Mouse (Mus musculus) lung, embryonic 14.5 days (tissue): ENCODE measurements around the gene Mgat4d. TPM values are rescaled to one million over a fixed set of nuclear protein-coding genes. Genes with fewer than 3 reads are reported as not detected.
A peak's percentile ranks its signal among the peaks of the same experiment; 100 is the strongest.

ENCODE experiments used
- ATAC-seq: fragments of 200-750 bp; cut with Nextera tagmentation; 2 replicates; pipeline ENCODE4 v1.8.0; 2017; ENCODE audit warnings: mild to moderate bottlenecking, moderate TSS enrichment, moderate library complexity; ENCODE audit not compliant: insufficient read depth
- DNase-seq: peaks from one replicate; pipeline ENCODE4 v3.0.0-alpha.2; 2015
- H3K27ac ChIP-seq: fragments of 300-500 bp; sonication (generic); 2 replicates; pipeline ENCODE4 v1.5.1; 2014; ENCODE audit warnings: low read depth, mild to moderate bottlenecking, moderate library complexity
- H3K27me3 ChIP-seq: fragments of 300-500 bp; sonication (generic); 2 replicates; pipeline ENCODE4 v1.6.1; 2014; ENCODE audit warnings: low read length, control low read depth; ENCODE audit not compliant: insufficient read depth
- H3K36me3 ChIP-seq: fragments of 300-500 bp; sonication (generic); 2 replicates; pipeline ENCODE4 v1.6.1; 2014; ENCODE audit warnings: control low read depth; ENCODE audit not compliant: insufficient read depth
- H3K4me1 ChIP-seq: fragments of 300-500 bp; sonication (generic); 2 replicates; pipeline ENCODE4 v1.6.1; 2014; ENCODE audit warnings: antibody characterized with exemption, control low read depth; ENCODE audit not compliant: insufficient read depth
- H3K4me2 ChIP-seq: fragments of 300-500 bp; sonication (generic); 2 replicates; pipeline ENCODE4 v1.6.1; 2014; ENCODE audit warnings: mild to moderate bottlenecking
- H3K4me3 ChIP-seq: fragments of 300-500 bp; sonication (generic); 2 replicates; pipeline ENCODE4 v1.5.1; 2014; ENCODE audit warnings: low read depth, low read length
- H3K9ac ChIP-seq: fragments of 300-500 bp; sonication (generic); 2 replicates; pipeline ENCODE4 v1.6.1; 2014
- H3K9me3 ChIP-seq: fragments of 300-500 bp; sonication (generic); 2 replicates; pipeline ENCODE4 v1.6.1; 2016; ENCODE audit warnings: low read depth, low read length, control low read depth
- CTCF ChIP-seq: IDR thresholded peaks from 2 replicates; pipeline ENCODE4 v1.5.1; 2016; ENCODE audit warnings: antibody characterized with exemption, low read depth
- WGBS: fragments of 180-500 bp; shearing (Covaris S2); extraction: QIAGEN DNeasy Blood & Tissue Kit; methylation state at CpG from one replicate; pipeline ENCODE4 v1.1.7; 2014; 5-methylcytosine and 5-hydroxymethylcytosine counted together
- polyA plus RNA-seq: library from polyadenylated mRNA; unstranded; fragments of >200 nt; fragmentation: Nextera tagmentation; extraction: Ambion mirVana; gene quantifications from 2 replicates; pipeline ENCODE4 v1.2.1, GENCODE M21; 2014

The Mgat4d gene
- polyA plus RNA-seq, 1 experiment from 2014 or later: not detected

DNA sequence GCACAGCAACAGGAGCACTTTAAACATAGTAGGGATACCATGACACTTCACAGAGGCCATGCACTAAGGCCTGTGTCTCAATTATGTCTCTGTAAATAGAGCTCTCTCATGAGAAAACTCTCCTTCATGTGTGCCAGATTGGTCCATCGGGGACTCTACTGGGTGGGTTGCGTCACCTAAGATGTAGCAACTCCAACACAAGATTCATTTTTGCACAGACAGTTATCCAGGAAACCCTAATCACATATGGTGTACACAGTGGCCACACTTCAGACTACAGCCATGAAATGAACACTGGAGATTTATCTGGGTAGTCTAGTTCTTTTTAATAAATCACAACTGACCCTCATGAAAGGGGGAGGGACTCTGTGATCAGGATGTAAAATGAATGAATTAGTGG is 3.0 kb downstream of the Mgat4d start:
- ATAC-seq (no peak), DNase-seq (no peak)
- no peaks in the 10 kb centered on the region for H3K36me3 ChIP-seq
- H3K9me3 ChIP-seq: no peaks in the 10 kb centered on the region
- H3K27me3 ChIP-seq: no peaks in the 10 kb centered on the region
- no peak overlapping the region for H3K4me2 ChIP-seq
- no peak for TF ChIP-seq CTCF
- no peak overlapping the region for H3K27ac ChIP-seq
- 79% methylated on average over 2 of the region's 2 CpGs for WGBS
- no peaks in the 10 kb centered on the region for H3K4me1 ChIP-seq
- no peak overlapping the region for H3K4me3 ChIP-seq
- no peak overlapping the region for H3K9ac ChIP-seq

DNA sequence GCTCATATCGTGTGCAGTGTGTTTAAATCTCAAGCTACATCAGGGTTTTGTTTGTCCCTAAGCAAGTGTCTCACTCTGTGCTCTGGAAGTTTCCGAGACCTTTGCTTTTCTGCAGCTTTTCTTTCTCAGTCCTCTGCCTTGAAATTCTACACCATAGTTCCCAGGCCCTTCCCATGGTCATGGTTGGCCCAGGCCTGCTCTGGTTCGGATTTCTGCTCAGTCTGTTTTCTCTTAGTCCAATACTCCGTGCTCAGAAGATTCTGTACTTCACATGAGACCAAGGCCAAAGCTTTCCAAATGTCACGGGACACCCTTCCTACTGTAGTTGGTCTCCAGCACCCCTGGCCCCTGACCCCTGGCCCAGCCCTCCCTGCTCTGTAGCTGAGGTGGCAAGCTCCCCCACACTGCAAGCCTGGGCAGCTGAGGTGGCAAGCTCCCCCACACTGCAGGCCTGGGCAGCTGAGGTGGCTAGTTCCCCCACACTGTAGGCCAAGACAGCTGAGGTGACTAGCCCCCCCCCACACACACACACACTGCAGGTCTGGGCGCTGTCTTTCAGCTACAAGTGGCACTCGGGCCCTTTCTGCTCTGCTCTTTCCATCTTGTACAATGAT is 15.0 kb downstream of the Mgat4d start:
- ATAC-seq (no peak), DNase-seq (no peak)
- H3K27ac ChIP-seq: no peak overlapping the region
- H3K4me2 ChIP-seq: no peak overlapping the region
- H3K9me3 ChIP-seq: no peaks in the 10 kb centered on the region
- no peaks in the 10 kb centered on the region for H3K27me3 ChIP-seq
- no peaks in the 10 kb centered on the region for H3K4me1 ChIP-seq
- no peaks in the 10 kb centered on the region for H3K36me3 ChIP-seq
- no peak overlapping the region for H3K9ac ChIP-seq
- 46% methylated on average over 7 of the region's 7 CpGs for WGBS
- TF ChIP-seq CTCF: no peak
- H3K4me3 ChIP-seq: no peak overlapping the region

DNA sequence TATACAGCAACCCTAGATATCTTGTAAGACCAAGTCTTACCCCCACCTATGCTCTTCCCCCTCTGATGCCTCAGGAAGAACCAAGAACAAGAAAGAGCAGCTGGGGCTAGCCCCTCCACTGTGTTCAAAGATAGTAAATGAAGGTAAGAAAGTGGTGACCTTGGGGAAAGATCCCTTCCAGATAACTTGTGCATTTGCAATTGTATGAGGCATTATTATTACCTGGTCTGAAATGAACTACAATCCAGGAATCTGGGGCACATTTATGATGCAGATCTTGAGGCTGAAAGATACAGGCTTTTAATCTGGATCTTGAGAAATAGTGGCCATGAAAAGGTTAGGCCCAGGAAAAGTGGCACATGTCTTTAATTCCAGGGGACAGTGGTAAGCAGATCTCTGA is 29.0 kb downstream of the Mgat4d start:
- ATAC-seq (no peak), DNase-seq (no peak)
- no peak overlapping the region for H3K4me3 ChIP-seq
- H3K9me3 ChIP-seq: no peaks in the 10 kb centered on the region
- no peaks in the 10 kb centered on the region for H3K36me3 ChIP-seq
- no peak overlapping the region for H3K4me2 ChIP-seq
- H3K9ac ChIP-seq: no peak overlapping the region
- no peak overlapping the region for H3K27ac ChIP-seq
- TF ChIP-seq CTCF: no peak
- H3K4me1 ChIP-seq: no peaks in the 10 kb centered on the region
- no peaks in the 10 kb centered on the region for H3K27me3 ChIP-seq

DNA sequence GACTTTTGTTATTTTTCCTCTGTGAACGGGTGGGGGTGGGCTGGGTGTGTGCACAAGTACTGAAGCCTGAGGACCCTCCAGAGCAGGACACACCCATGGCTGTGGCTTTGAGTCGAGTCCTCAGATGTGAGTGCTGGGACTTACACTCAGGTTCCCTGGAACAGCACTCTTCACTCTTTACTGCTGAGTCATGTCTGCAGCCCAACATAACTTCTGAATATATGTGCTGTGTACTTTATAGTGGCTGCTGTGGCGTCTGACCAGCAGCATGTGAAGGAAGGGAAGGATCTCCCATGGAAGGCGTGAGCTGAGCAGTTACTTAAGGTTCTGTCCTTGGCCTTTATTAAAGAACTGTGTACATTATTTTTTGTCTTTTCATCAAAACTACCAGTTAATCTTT is 31.9 kb downstream of the Mgat4d start:
- 46% methylated on average over 4 of the region's 4 CpGs for WGBS
- Histone ChIP-seq H3K4me2 (no peak overlapping the region), H3K4me3 (no peak overlapping the region), H3K27me3 (no peaks in the 10 kb centered on the region), H3K4me1 (no peaks in the 10 kb centered on the region), H3K27ac (no peak overlapping the region), H3K36me3 (no peaks in the 10 kb centered on the region), H3K9ac (no peak overlapping the region), H3K9me3 (no peaks in the 10 kb centered on the region)
- no peak for TF ChIP-seq CTCF
- no peak for ATAC-seq
- DNase-seq: no peak

DNA sequence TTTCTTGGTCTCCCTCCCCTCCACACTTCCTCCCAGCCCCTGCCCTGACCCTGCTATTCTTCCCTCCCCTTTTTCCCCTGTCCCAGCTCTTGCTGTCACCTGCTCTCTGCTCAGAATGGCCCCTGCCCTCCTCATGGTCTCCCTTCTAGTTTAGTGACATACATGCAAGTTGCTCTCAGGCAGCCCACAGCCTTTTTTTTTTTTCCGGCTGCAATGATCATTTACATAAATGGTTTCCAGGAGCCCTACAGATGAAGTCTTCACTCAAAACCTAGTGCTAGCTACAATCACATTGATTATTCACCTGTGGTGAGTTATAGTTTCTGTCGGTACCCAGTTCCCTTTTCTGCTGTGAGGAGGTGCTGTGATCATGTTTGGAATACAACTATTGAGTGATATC is 32.7 kb downstream of the Mgat4d start:
- Histone ChIP-seq H3K4me2 (no peak overlapping the region), H3K4me1 (no peaks in the 10 kb centered on the region), H3K4me3 (no peak overlapping the region), H3K9ac (no peak overlapping the region), H3K36me3 (no peaks in the 10 kb centered on the region), H3K27me3 (no peaks in the 10 kb centered on the region), H3K9me3 (no peaks in the 10 kb centered on the region), H3K27ac (no peak overlapping the region)
- no peak for TF ChIP-seq CTCF
- no peak for ATAC-seq
- 74% methylated on average over 2 of the region's 2 CpGs for WGBS
- DNase-seq: no peak

DNA sequence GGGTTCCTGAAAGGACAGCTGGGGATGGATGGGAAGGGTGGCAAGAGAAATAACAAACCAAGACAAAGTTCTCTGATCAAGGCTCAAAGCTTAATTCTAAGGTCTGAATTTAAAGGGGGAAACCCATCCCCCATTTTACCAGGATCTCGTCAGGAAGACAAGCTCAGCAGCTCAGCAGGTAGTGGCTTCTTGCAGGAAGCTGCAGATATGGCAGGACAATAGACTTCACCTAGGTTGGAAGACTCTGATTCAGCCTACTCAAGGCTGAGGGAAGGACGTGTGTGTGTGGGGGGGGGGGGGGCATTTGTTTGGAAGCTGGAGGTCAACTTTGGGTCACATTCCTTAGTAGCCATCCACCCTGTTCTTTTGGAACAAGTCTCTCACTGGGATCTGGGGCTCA is 34.6 kb downstream of the Mgat4d start:
- H3K27ac ChIP-seq: no peak overlapping the region
- H3K4me2 ChIP-seq: no peak overlapping the region
- no peak for ATAC-seq
- H3K4me1 ChIP-seq: no peaks in the 10 kb centered on the region
- no peak overlapping the region for H3K4me3 ChIP-seq
- no peaks in the 10 kb centered on the region for H3K9me3 ChIP-seq
- no peaks in the 10 kb centered on the region for H3K27me3 ChIP-seq
- H3K9ac ChIP-seq: no peak overlapping the region
- 18% methylated on average over 2 of the region's 2 CpGs for WGBS
- no peak for TF ChIP-seq CTCF
- H3K36me3 ChIP-seq: no peaks in the 10 kb centered on the region
- DNase-seq: no peak

DNA sequence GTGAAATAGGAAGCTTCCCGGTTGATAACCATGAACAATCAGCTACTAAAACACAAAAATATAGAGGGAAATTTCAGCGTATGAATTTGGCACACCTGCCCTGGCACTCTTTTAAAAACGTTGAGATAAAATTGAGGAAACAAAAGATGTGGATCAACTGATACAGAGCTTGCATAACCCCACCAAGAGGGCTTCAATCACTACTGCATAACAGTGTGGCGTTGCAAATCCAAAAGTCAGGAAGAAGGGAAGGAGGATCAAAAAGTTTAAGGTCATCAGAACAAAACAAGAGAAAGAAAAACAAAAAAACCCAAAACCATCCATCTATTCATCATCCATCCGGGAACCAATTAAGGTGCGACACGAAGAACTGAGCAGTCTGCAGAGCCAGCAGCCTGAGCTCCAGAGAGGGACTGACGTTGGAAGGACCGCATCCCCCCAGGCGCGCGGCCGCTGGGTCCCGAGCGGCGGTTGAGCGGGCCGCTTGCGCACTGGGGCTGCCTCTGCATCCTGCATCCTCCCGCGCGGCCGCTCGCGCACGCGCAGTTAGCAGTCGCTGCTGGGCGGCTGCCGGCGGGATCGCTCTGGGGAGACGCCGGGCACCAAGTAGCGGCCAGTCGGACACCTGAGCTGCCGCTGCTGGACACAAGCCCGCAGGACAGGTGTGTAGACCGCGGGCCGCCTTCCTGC is 41.2 kb downstream of the Mgat4d start, which contains the start of gene Clgn:
Gene Clgn (plus strand): TSS at position 552 of the 690 bp plus-strand sequence.
- peaks cover 29% of the 10 kb centered on the region for H3K27me3 ChIP-seq
- no peak for TF ChIP-seq CTCF
- H3K4me1 ChIP-seq: no peaks in the 10 kb centered on the region
- H3K9me3 ChIP-seq: no peaks in the 10 kb centered on the region
- 4% methylated on average over 41 of the region's 41 CpGs for WGBS
- peak within 1 kb of the TSS; percentile 71 for H3K4me2 ChIP-seq
- H3K27ac ChIP-seq: no peak within 1 kb of the TSS
- DNase-seq (peak; percentile 86), ATAC-seq (peak; percentile 81)
- H3K9ac ChIP-seq: peak within 1 kb of the TSS; percentile 29; the same call in 1 of the 2 replicates
- no peaks in the 10 kb centered on the region for H3K36me3 ChIP-seq
- H3K4me3 ChIP-seq: peak within 1 kb of the TSS; percentile 40
